Mouse (Mus musculus) liver, adult 2 months (tissue): ENCODE measurements around the gene Lbx2. TPM values are rescaled to one million over a fixed set of nuclear protein-coding genes. Genes with fewer than 3 reads are reported as not detected.
A peak's percentile ranks its signal among the peaks of the same experiment; 100 is the strongest.

Experiments
- DNase-seq: peaks from one replicate; pipeline ENCODE4 v3.0.0-alpha.2; 2011; ENCODE audit warnings: low read depth, low spot score; ENCODE audit errors: extremely low read depth
- H3K27ac ChIP-seq: fragments of 200-500 bp; replicated peaks from 2 replicates; pipeline ENCODE4 v1.5.1; 2012; ENCODE audit warnings: low read depth, mild to moderate bottlenecking, control low read depth, inconsistent platforms, low read length; ENCODE audit not compliant: insufficient read depth
- H3K27me3 ChIP-seq: fragments of 200-500 bp; 2 replicates; pipeline ENCODE4 v1.6.1; 2012; ENCODE audit warnings: mild to moderate bottlenecking, moderate library complexity, low read length, inconsistent platforms; ENCODE audit not compliant: control insufficient read depth, insufficient read depth
- H3K36me3 ChIP-seq: fragments of 200-500 bp; 2 replicates; pipeline ENCODE4 v1.6.1; 2012; ENCODE audit warnings: low read length, inconsistent platforms; ENCODE audit not compliant: control insufficient read depth, insufficient read depth
- H3K4me1 ChIP-seq: fragments of 200-500 bp; 2 replicates; pipeline ENCODE4 v1.6.1; 2011; ENCODE audit warnings: low read length; ENCODE audit not compliant: control insufficient read depth, insufficient read depth
- H3K4me3 ChIP-seq: fragments of 200-500 bp; 2 replicates; pipeline ENCODE4 v1.5.1; 2011; ENCODE audit warnings: low read depth, mild to moderate bottlenecking, control low read depth, low read length, moderate library complexity; ENCODE audit not compliant: insufficient read depth
- H3K79me2 ChIP-seq: fragments of 200-500 bp; 2 replicates; pipeline ENCODE4 v1.6.1; 2012; ENCODE audit warnings: inconsistent platforms, mild to moderate bottlenecking, low read length, moderate library complexity; ENCODE audit not compliant: control insufficient read depth, insufficient read depth
- H3K9ac ChIP-seq: fragments of 200-500 bp; 2 replicates; pipeline ENCODE4 v1.6.1; 2012; ENCODE audit warnings: low read depth, mild to moderate bottlenecking, control low read depth, inconsistent platforms, low read length
- CTCF ChIP-seq: fragments of 200-500 bp; IDR thresholded peaks from 2 replicates; pipeline ENCODE4 v1.5.1; 2011; ENCODE audit warnings: low read depth, low read length, control low read depth
- POLR2A ChIP-seq: fragments of 200-500 bp; IDR thresholded peaks from 2 replicates; pipeline ENCODE4 v1.6.1; 2011; ENCODE audit warnings: low read length, control low read depth; ENCODE audit not compliant: insufficient read depth; ENCODE audit errors: extremely low read depth
- WGBS: fragments of 180-500 bp; shearing (Covaris S2); methylation state at CpG from one replicate; pipeline ENCODE4 v1.1.7; 2018; 5-methylcytosine and 5-hydroxymethylcytosine counted together
- polyA plus RNA-seq: library from polyadenylated mRNA; depleted of rRNA; stranded (reverse); fragments of >200 nt; gene quantifications from 2 replicates; pipeline ENCODE4 v1.2.3, GENCODE M21; 2012
- total RNA-seq: library from RNA; depleted of rRNA; stranded (reverse); fragments of >200 nt; gene quantifications from 2 replicates; pipeline ENCODE4 v1.2.3, GENCODE M21; 2014

Lbx2 gene
- total and polyA plus RNA-seq, 2 experiments, result 0.34 to 0.65 TPM

DNA sequence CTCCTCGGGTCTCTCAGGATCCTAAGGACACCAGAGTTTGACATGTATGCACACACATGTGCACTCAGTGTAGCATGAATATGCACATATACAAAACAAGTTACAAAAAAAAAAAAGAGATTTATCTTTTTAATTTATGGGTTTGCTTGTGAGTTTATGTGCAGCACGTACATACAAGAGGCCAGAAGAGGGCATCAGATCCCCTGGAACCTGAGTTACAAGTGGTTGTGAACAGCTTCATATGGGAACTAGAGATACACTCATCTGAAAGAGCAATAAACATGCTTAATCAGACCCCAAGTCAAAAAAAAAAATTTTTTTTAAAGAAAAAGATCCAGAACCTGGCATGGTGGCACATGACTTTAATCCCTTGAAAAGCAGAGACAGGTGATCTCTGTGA lies 11.2 kb upstream of the Lbx2 start:
- TF ChIP-seq POLR2A (no peak), CTCF (no peak)
- peak; percentile 38 for DNase-seq
- no peaks in the 10 kb centered on the region for H3K36me3 ChIP-seq
- H3K9ac ChIP-seq, result no peak overlapping the region
- H3K79me2 ChIP-seq, result no peaks in the 10 kb centered on the region
- no peak overlapping the region for H3K4me3 ChIP-seq
- H3K27ac ChIP-seq, result no peak overlapping the region
- WGBS, result 26% methylated on average over 2 of the region's 2 CpGs
- peaks cover 23% of the 10 kb centered on the region for H3K27me3 ChIP-seq
- peaks cover 9% of the 10 kb centered on the region for H3K4me1 ChIP-seq

DNA sequence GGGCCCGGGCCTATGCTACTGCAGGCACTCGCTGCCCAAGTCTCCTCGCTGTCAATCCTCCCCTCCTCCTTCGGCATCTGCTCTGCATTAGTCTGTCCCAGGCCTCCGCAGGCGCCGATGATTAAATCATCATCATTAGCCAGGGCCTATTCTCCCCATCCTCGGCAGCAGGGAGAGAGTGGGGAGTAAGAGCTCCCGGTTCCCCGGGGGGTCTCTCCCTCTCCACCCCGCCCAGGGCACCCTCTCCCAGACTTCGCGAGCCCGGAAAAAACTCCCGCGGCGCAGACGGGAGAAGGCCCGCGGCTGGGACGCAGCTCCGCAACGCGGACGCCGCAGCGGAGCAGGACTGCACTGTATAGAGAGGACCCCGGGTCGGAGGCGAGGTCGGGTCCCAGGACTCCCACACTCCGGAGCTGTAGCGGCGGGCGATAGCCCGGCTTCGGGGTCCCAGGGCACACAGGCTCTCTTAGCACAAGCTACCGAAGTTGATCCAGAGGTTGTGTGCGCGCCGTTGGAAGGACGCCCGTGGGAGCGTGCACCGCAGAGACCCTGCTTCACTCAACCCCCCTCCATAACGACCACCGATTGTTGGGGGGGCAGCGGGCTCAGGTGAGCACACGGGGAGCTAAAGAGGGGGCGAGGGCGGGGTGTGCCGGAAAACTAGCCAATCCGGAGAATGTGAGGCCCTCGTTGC lies 8.4 kb upstream of the Lbx2 start, which contains the start of gene Pcgf1:
Gene Pcgf1 (plus strand): TSS at position 240 of the 694 bp plus-strand sequence.
- H3K79me2 ChIP-seq, result no peaks in the 10 kb centered on the region
- DNase-seq, result no peak
- peak within 1 kb of the TSS; percentile 86 for H3K9ac ChIP-seq
- H3K4me3 ChIP-seq, result peak within 1 kb of the TSS; percentile 75
- under 1% methylated on average over 54 of the region's 54 CpGs for WGBS
- TF ChIP-seq POLR2A, result 0 out of 2 replicates have a peak, but pooled peaks have one; percentile 34
- no peak for TF ChIP-seq CTCF
- H3K36me3 ChIP-seq, result peaks cover 4% of the 10 kb centered on the region; the same call in 1 of the 2 replicates
- H3K27ac ChIP-seq, result peak within 1 kb of the TSS; percentile 69
- peaks cover 13% of the 10 kb centered on the region for H3K4me1 ChIP-seq
- no peaks in the 10 kb centered on the region; the same call in 1 of the 2 replicates for H3K27me3 ChIP-seq

DNA sequence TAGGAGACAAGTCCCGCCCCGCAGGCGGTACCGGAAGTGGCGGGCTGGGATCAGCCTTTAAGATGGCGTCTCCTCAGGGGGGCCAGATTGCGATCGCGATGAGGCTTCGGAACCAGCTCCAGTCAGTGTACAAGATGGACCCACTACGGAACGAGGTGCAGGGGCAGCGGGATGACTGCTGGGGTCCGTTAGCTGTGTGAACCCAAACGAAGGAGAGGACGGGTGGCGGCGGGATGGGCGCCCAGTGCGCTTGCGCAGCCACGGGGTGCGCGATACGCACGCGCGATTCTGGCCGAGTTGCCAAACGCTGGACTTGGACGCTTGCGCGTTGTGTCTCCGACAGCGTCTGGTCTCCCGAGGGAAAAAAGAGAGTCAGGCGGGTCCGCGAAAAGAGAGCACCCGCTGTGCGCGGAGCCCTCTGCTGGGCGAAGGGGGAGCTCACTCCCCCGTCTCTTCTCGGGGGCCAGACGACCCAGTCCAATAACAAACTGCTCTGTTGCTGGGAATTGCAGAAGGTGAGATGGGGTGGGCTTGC lies 7.8 kb upstream of the Lbx2 start:
- Histone ChIP-seq H3K4me1 (peaks cover 13% of the 10 kb centered on the region), H3K36me3 (peaks cover 4% of the 10 kb centered on the region; the same call in 1 of the 2 replicates), H3K9ac (peak overlapping the region; percentile 81), H3K4me3 (peak overlapping the region; percentile 75), H3K79me2 (no peaks in the 10 kb centered on the region), H3K27me3 (no peaks in the 10 kb centered on the region), H3K27ac (peak overlapping the region; percentile 69)
- under 1% methylated on average over 46 of the region's 46 CpGs for WGBS
- TF ChIP-seq CTCF (peak; percentile 62), POLR2A (no peak)
- DNase-seq, result peak; percentile 82

DNA sequence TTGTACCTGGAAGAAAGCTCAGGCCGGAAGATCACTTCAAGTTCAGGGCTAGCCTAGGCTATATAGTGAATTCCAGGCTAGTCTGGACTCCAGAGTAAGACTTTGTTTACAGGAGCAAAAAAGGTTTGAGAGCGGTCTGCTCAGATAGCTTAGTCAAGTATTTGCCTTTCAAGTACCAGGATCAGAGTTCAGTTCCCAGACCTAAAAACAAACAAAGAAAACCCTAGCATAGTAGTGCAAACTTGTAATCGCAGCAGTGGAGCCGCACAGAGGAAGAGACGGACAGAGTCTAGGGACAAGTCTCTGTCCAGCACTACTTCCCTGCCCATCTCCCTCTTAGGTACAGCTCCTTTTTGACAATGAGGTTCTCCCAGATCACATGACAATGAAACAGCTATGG lies 6.0 kb upstream of the Lbx2 start:
- Histone ChIP-seq H3K4me3 (no peak overlapping the region), H3K36me3 (peaks cover 4% of the 10 kb centered on the region; the same call in 1 of the 2 replicates), H3K27me3 (no peaks in the 10 kb centered on the region), H3K27ac (no peak overlapping the region; the same call in 1 of the 2 replicates), H3K4me1 (peaks cover 13% of the 10 kb centered on the region), H3K79me2 (no peaks in the 10 kb centered on the region), H3K9ac (no peak overlapping the region)
- WGBS, result 35% methylated on average over 5 of the region's 5 CpGs
- peak; percentile 77 for DNase-seq
- TF ChIP-seq CTCF, result no peak
- TF ChIP-seq POLR2A, result no peak

DNA sequence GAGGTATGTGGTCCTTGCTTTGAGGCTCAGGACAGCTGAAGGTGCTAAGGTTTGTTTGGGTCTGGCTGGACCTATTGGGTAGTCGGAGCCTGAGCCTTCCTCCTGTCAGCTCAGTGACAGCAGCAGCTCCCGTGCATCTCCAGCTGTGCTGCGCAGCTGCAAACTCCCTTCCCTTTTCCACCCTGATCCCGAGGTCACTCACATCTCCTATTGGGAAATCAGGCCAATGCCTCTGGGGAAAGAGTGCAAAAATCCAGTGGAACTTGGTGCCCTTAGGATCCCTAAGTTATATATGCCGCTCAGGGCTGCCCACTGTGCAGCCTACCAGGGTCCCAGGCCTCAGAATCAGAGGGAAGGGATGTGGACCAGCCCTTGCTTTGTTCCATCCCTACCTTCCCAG lies 2.7 kb upstream of the Lbx2 start:
- H3K79me2 ChIP-seq, result no peaks in the 10 kb centered on the region
- peak; percentile 60 for DNase-seq
- peaks cover 4% of the 10 kb centered on the region; the same call in 1 of the 2 replicates for H3K36me3 ChIP-seq
- no peak overlapping the region for H3K9ac ChIP-seq
- H3K27me3 ChIP-seq, result peaks cover 5% of the 10 kb centered on the region; the same call in 1 of the 2 replicates
- TF ChIP-seq POLR2A (no peak), CTCF (no peak)
- no peak overlapping the region for H3K27ac ChIP-seq
- no peak overlapping the region for H3K4me3 ChIP-seq
- peaks cover 13% of the 10 kb centered on the region for H3K4me1 ChIP-seq
- 20% methylated on average over 5 of the region's 5 CpGs for WGBS
